ENCODE assay signal across 15 mouse cellular contexts in genomic region chr13:43514950-43515358, GRCm38 (mm10). TPM values are rescaled to one million over a fixed set of nuclear protein-coding genes. Genes with fewer than 3 reads are reported as not detected.
DNase-seq lines count a peak whose midpoint lies in the region; ATAC-seq and TF ChIP-seq lines count a peak whose summit lies in the region.
"Had no signal": no experiment of that assay in that cellular context is flagged by ENCODE, and none has a peak within 500 bp of the region (broad histone marks: within the 10 kb centered on the region; RNA-seq: fewer than 3 reads in every experiment).

No protein-coding gene starts in this region.

- H3K27me3 ChIP-seq in liver, postnatal 0 days (ENCODE audit: insufficient read depth, low read length): no peaks in the 10 kb centered on the region
- H3K27me3 ChIP-seq: embryonic facial prominence, embryonic 12.5 days; hindbrain, embryonic 13.5 days; midbrain, embryonic 12.5 days had no signal

- peaks cover 1 to 7% of the 10 kb centered on the region in 2 experiments; a peak in 2 of 4 replicates for H3K4me1 ChIP-seq in ES-E14 (ENCODE audit: control insufficient read depth in 2 of 2, insufficient read depth in 2 of 2, low read length in 2 of 2, poor library complexity in 1 of 2)
- no peaks in the 10 kb centered on the region for H3K4me1 ChIP-seq in liver, postnatal 0 days (ENCODE audit: insufficient read depth)
- H3K4me1 ChIP-seq: embryonic facial prominence, embryonic 12.5 days had no signal

- no peaks in the 10 kb centered on the region for H3K9me3 ChIP-seq in ES-E14 (ENCODE audit: control insufficient read depth, insufficient read depth, low read depth, low read length)
- H3K9me3 ChIP-seq in liver, postnatal 0 days (ENCODE audit: low read length): no peaks in the 10 kb centered on the region
- H3K9me3 ChIP-seq: embryonic facial prominence, embryonic 12.5 days; heart, embryonic 10.5 days; hindbrain, embryonic 13.5 days; midbrain, embryonic 12.5 days had no signal

- no peaks in the 10 kb centered on the region for H3K36me3 ChIP-seq in ES-E14 (ENCODE audit: control insufficient read depth, insufficient read depth, low read length, poor library complexity, severe bottlenecking)
- no peaks in the 10 kb centered on the region for H3K36me3 ChIP-seq in liver, postnatal 0 days (replicated peaks; ENCODE audit: insufficient read depth, low read length)
- H3K36me3 ChIP-seq: embryonic facial prominence, embryonic 12.5 days; heart, embryonic 10.5 days; hindbrain, embryonic 13.5 days; midbrain, embryonic 12.5 days had no signal

- H3K9ac ChIP-seq in ES-E14 (ENCODE audit: insufficient read depth, low read depth, low read length, poor library complexity, severe bottlenecking): peak overlapping the region; percentile 61
- no peak overlapping the region for H3K9ac ChIP-seq in liver, postnatal 0 days (replicated peaks)
- H3K9ac ChIP-seq: embryonic facial prominence, embryonic 12.5 days; hindbrain, embryonic 13.5 days; midbrain, embryonic 12.5 days had no signal

- WGBS in liver, postnatal 0 days (ENCODE audit: insufficient replicate concordance): 61% methylated on average over 8 of the region's 8 CpGs

- peak; percentile 41 to 56 for DNase-seq in left cerebral cortex, postnatal 25 days (ENCODE audit: low spot score in 2 of 2)
- no peak for DNase-seq in left cerebral cortex, postnatal 10 days (ENCODE audit: extremely low spot score in 1 of 2, low spot score in 2 of 2)
- DNase-seq in ES-E14 (ENCODE audit: low read depth, low spot score): no peak
- DNase-seq in brain, adult 2 months (ENCODE audit: low read depth, low spot score): peak; percentile 74
- DNase-seq in naive thymus-derived CD4-positive, alpha-beta T cell, adult 2 months (ENCODE audit: low read depth): peak; percentile 20
- DNase-seq in kidney, adult 11 months: no peak
- no peak for DNase-seq in kidney, postnatal 10 days
- no peak for DNase-seq in liver, postnatal 0 days
- DNase-seq: cerebellum, postnatal 14 days; kidney, adult 2 months; liver had no signal

- no peak for ATAC-seq in liver, postnatal 0 days

- no peak overlapping the region for H3K27ac ChIP-seq in ES-E14 (ENCODE audit: insufficient read depth, low read depth, low read length, poor library complexity, severe bottlenecking)
- no peak overlapping the region for H3K27ac ChIP-seq in liver, postnatal 0 days (ENCODE audit: low read depth)
- H3K27ac ChIP-seq: embryonic facial prominence, embryonic 12.5 days; heart, embryonic 10.5 days; hindbrain, embryonic 13.5 days; midbrain, embryonic 12.5 days had no signal

- TF ChIP-seq CTCF in liver, postnatal 0 days (IDR thresholded peaks at IDR 0.05; ENCODE audit: low read depth): no peak

- in situ Hi-C loops in ES-E14 (cut with MboI; ENCODE audit: low sequenced_read_pairs in 2 of 2, unreplicated experiment in 2 of 2): no loop called here

- no peak for TF ChIP-seq EP300 in liver, postnatal 0 days (IDR thresholded peaks at IDR 0.05; ENCODE audit: low read depth)

- intact Hi-C loops in left cerebral cortex, postnatal 25 days (cut with DNase I): no loop called here
- intact Hi-C loops in left cerebral cortex, postnatal 10 days (cut with DNase I): no loop called here

- peak overlapping the region; percentile 42 to 53 for H3K4me3 ChIP-seq in ES-E14 (ENCODE audit: insufficient read depth in 1 of 2, low read depth in 1 of 2, low read length in 2 of 2, poor library complexity in 1 of 2, severe bottlenecking in 1 of 2)
- no peak overlapping the region for H3K4me3 ChIP-seq in liver, postnatal 0 days (ENCODE audit: low read depth, low read length)
- H3K4me3 ChIP-seq: embryonic facial prominence, embryonic 12.5 days; heart, embryonic 10.5 days; hindbrain, embryonic 13.5 days; midbrain, embryonic 12.5 days had no signal

- H3K4me2 ChIP-seq in liver, postnatal 0 days (ENCODE audit: low read depth, low read length): no peak overlapping the region
- H3K4me2 ChIP-seq: embryonic facial prominence, embryonic 12.5 days; hindbrain, embryonic 13.5 days; midbrain, embryonic 12.5 days had no signal

TF ChIP-seq in ES-E14, 5 proteins besides CTCF, POLR2A, EP300 and RAD21:
- TF ChIP-seq HCFC1 (IDR thresholded peaks at IDR 0.05; ENCODE audit: borderline replicate concordance, insufficient read depth, low read length) (no peak), ZNF384 (IDR thresholded peaks at IDR 0.05; ENCODE audit: low read depth, low read length) (no peak), MAFK (IDR thresholded peaks at IDR 0.05; ENCODE audit: insufficient read depth, low read depth, low read length) (no peak), ZC3H11A (IDR thresholded peaks at IDR 0.05; ENCODE audit: borderline replicate concordance, low read depth, low read length) (no peak), CHD2 (IDR thresholded peaks at IDR 0.05; ENCODE audit: low read depth, low read length) (no peak)

RNA-seq across cellular contexts. Expression of gene Ranbp9, which starts 33.9 kb away (rescaled TPM):
- 10 to 100 TPM; 98.7 to 100.0 TPM for total RNA-seq in left cerebral cortex, postnatal 25 days (2021)
- 10 to 100 TPM; 75.6 to 75.7 TPM for total RNA-seq in left cerebral cortex, postnatal 10 days (2021)
- 22.0 and 27.8 TPM in 2 replicates for total RNA-seq in ES-E14 (2012; rRNA removed)
- polyA plus RNA-seq in liver, postnatal 0 days (2015; fragmentation: Nextera tagmentation; extraction: Ambion mirVana): 3.0 and 4.6 TPM in 2 replicates

RNA-seq across cellular contexts. Expression of gene Mcur1, which starts 45.0 kb away (rescaled TPM):
- total RNA-seq in left cerebral cortex, postnatal 25 days (2021): 10 to 100 TPM; 14.2 to 16.9 TPM
- total RNA-seq in left cerebral cortex, postnatal 10 days (2021): 10 to 100 TPM; 12.1 to 12.2 TPM
- 2.0 and 2.5 TPM in 2 replicates for total RNA-seq in ES-E14 (2012; rRNA removed)
- 8.8 and 8.9 TPM in 2 replicates for polyA plus RNA-seq in liver, postnatal 0 days (2015; fragmentation: Nextera tagmentation; extraction: Ambion mirVana)

Comparison
In these comparisons a context has a peak if more than half of its experiments do, and no peak if none do; other contexts are left out.
1. DNase-seq: peak in left cerebral cortex, postnatal 25 days (2 of 2), brain, adult 2 months (single experiment) and naive thymus-derived CD4-positive, alpha-beta T cell, adult 2 months (single experiment); none in left cerebral cortex, postnatal 10 days (0 of 2), ES-E14 (single experiment), kidney, adult 11 months (single experiment), kidney, postnatal 10 days (single experiment) and liver, postnatal 0 days (single experiment).